Mouse (Mus musculus) olfactory bulb, adult 2 months (tissue): ENCODE measurements around the gene Eddm3b.

Experiments
- CTCF ChIP-seq: fragments of 200-500 bp; IDR thresholded peaks from 2 replicates; pipeline ENCODE4 v1.5.1; 2012; ENCODE audit warnings: low read depth, mild to moderate bottlenecking, low read length, moderate library complexity; ENCODE audit not compliant: insufficient read depth
- POLR2A ChIP-seq: fragments of 200-500 bp; IDR thresholded peaks from 2 replicates; pipeline ENCODE4 v1.6.1; 2012; ENCODE audit warnings: mild to moderate bottlenecking, low read depth, low read length, moderate library complexity; ENCODE audit not compliant: insufficient read depth

DNA sequence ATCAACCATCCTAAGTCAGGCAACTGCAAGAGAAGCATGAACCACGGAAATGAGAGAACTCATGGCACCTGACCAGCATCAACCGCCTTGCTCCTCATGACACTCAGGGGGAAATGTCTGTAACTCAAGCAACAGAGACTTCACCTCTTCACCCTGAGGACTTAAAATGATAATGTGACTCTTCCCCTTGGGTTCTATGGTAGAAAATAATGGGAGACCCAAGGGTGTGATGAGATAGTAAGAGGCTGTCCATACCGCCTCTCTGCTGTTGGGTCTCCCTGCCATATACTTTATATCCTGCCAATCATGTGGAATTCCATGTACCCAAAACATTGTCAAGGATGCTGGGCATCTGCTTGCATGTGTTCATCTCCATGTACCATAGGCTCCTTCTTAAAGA lies 39.9 kb upstream of the Eddm3b start, which contains the start of gene Olfr750:
- TF ChIP-seq POLR2A (no peak), CTCF (no peak)
